Mouse (Mus musculus) lung, postnatal 10 days (tissue): Measurements from ENCODE around the gene Boll.

Source experiments
- DNase-seq: peaks from one replicate; pipeline ENCODE4 v3.0.0; 2021

Gene Boll

GRCm38 (mm10) chr1:55201850-55202752 lies 161.2 kb downstream of the Boll start:
- peak; percentile 85 for DNase-seq

DNA sequence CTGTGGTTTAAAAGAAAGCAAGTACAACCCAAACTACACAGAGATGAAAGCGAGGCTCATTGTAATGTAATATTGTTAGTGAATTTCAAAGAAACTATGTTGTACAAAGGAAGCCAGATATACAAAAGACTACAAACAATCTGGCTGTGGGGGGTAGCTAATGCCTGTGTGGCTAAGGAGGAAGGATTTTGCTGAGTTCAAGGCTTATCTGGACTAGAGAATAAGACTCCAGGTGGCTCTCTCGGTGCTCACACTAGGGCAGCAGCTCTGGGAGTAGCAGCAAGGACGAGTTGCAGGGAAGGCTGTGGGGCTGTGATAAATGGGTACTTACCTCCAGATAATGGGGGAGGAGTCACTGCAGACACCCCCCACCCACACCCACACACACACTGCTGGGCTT lies 164.6 kb downstream of the Boll start:
- DNase-seq: no peak
